Mouse (Mus musculus) limb, embryonic 14.5 days (tissue): ENCODE data around the gene Cldn9. TPM values are rescaled to one million over a fixed set of nuclear protein-coding genes. Genes with fewer than 3 reads are reported as not detected.

Source experiments
- ATAC-seq: fragments of 200-750 bp; cut with Nextera tagmentation; 2 replicates; pipeline ENCODE4 v1.8.0; 2017; ENCODE audit warnings: low read depth, moderate number of reproducible peaks, moderate TSS enrichment; ENCODE audit not compliant: low FRiP score
- DNase-seq: peaks from one replicate; pipeline ENCODE4 v3.0.0-alpha.2; 2015; ENCODE audit warnings: low spot score
- H3K27ac ChIP-seq: fragments of 300-500 bp; sonication (generic); replicated peaks from 2 replicates; pipeline ENCODE4 v1.5.1; 2014; ENCODE audit warnings: low read depth, mild to moderate bottlenecking, low read length, moderate library complexity, mixed read lengths
- H3K27me3 ChIP-seq: fragments of 300-500 bp; sonication (generic); 2 replicates; pipeline ENCODE4 v1.6.1; 2014; ENCODE audit warnings: low read length, mixed read lengths; ENCODE audit not compliant: control insufficient read depth, insufficient read depth
- H3K36me3 ChIP-seq: fragments of 300-500 bp; sonication (generic); 2 replicates; pipeline ENCODE4 v1.6.1; 2014; ENCODE audit warnings: mild to moderate bottlenecking, low read length, moderate library complexity, mixed read lengths; ENCODE audit not compliant: control insufficient read depth, insufficient read depth
- H3K4me1 ChIP-seq: fragments of 300-500 bp; sonication (generic); 2 replicates; pipeline ENCODE4 v1.6.1; 2014; ENCODE audit warnings: antibody characterized with exemption, low read length, mixed read lengths; ENCODE audit not compliant: control insufficient read depth, insufficient read depth
- H3K4me2 ChIP-seq: fragments of 300-500 bp; sonication (generic); replicated peaks from 2 replicates; pipeline ENCODE4 v1.6.1; 2014; ENCODE audit warnings: low read depth, mild to moderate bottlenecking, low read length, moderate library complexity; ENCODE audit not compliant: severe bottlenecking
- H3K4me3 ChIP-seq: fragments of 300-500 bp; sonication (generic); replicated peaks from 2 replicates; pipeline ENCODE4 v1.5.1; 2014; ENCODE audit warnings: low read length
- H3K9ac ChIP-seq: fragments of 300-500 bp; sonication (generic); 2 replicates; pipeline ENCODE4 v1.6.1; 2014; ENCODE audit warnings: mild to moderate bottlenecking, low read depth, low read length, moderate library complexity; ENCODE audit not compliant: severe bottlenecking
- H3K9me3 ChIP-seq: fragments of 300-500 bp; sonication (generic); 2 replicates; pipeline ENCODE4 v1.6.1; 2016; ENCODE audit warnings: low read length; ENCODE audit not compliant: control insufficient read depth
- POLR2A ChIP-seq: fragments of 200-500 bp; IDR thresholded peaks from 2 replicates; pipeline ENCODE4 v1.8.0; 2012; ENCODE audit warnings: inconsistent platforms, mild to moderate bottlenecking, moderate library complexity, borderline replicate concordance; ENCODE audit not compliant: insufficient read depth, insufficient read length; ENCODE audit errors: extremely low read depth
- WGBS: fragments of 180-500 bp; shearing (Covaris S2); extraction: QIAGEN DNeasy Blood & Tissue Kit; methylation state at CpG from one replicate; pipeline ENCODE4 v1.1.7; 2014; 5-methylcytosine and 5-hydroxymethylcytosine counted together
- polyA plus RNA-seq, 2 experiments: library from polyadenylated mRNA; depleted of rRNA in 1 of 2; stranded (reverse) in 1 of 2; unstranded in 1 of 2; fragments of >200 nt; fragmentation: Nextera tagmentation in 1 of 2; extraction: Ambion mirVana in 1 of 2; gene quantifications; 2 replicates each; pipeline versions ENCODE4 v1.2.1 to v1.2.3; 2012 to 2014

The Cldn9 gene
- polyA plus RNA-seq, 2 experiments: 4.0 to 5.9 TPM

DNA sequence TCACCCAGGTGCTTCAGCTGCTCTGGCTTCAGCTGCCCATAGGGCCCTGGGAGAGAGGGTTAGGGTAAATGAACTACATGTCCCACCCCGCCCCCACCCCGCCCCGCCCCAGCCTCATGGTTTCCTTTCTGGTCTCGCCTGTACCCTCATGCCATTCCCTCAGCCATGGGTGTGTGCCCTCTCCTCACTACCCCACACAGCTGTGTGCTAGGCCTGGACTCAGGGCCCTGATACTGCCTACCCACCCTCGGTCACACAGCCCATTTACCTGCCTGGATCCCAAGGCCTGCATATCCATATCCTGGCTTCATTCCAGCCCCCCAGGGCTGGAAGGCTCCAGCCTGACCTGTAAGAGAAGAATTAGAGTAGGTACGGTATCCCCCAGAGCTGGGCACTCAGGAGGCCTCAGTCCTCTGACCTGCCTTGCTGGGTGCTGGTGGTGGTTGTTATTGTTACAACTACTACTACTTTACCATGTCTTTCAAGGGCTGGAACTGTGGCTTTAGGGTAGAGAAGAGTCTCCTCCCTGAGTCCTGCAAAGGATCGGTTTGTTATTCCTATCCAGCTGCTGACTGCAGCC is 21.8 kb upstream of the Cldn9 start:
- Histone ChIP-seq H3K36me3 (no peaks in the 10 kb centered on the region), H3K4me3 (no peak overlapping the region), H3K4me2 (no peak overlapping the region), H3K27ac (no peak overlapping the region), H3K9me3 (no peaks in the 10 kb centered on the region), H3K9ac (no peak overlapping the region), H3K4me1 (no peaks in the 10 kb centered on the region), H3K27me3 (peaks cover 5% of the 10 kb centered on the region)
- DNase-seq (no peak), ATAC-seq (no peak)
- TF ChIP-seq POLR2A: no peak
- WGBS: 69% methylated on average over 7 of the region's 7 CpGs

- DNase-seq: peak; percentile 50
These were observed 20.9 kb upstream of the Cldn9 start for GRCm38 (mm10) chr17:23704741-23705140.

GRCm38 (mm10) chr17:23703301-23703700 is 19.5 kb upstream of the Cldn9 start:
- TF ChIP-seq POLR2A: no peak
- H3K4me2 ChIP-seq: no peak overlapping the region
- ATAC-seq (no peak), DNase-seq (no peak)
- no peaks in the 10 kb centered on the region for H3K36me3 ChIP-seq
- H3K4me1 ChIP-seq: peaks cover 3% of the 10 kb centered on the region; the same call in 1 of the 2 replicates
- H3K9me3 ChIP-seq: no peaks in the 10 kb centered on the region
- H3K9ac ChIP-seq: no peak overlapping the region
- WGBS: 85% methylated on average over 9 of the region's 9 CpGs
- H3K27ac ChIP-seq: no peak overlapping the region
- peaks cover 27% of the 10 kb centered on the region for H3K27me3 ChIP-seq
- H3K4me3 ChIP-seq: no peak overlapping the region

More at GRCm38 (mm10) chr17:23704741-23705140, 20.9 kb upstream of the Cldn9 start:
- no peak for TF ChIP-seq POLR2A
- Histone ChIP-seq H3K27ac (no peak overlapping the region), H3K4me3 (no peak overlapping the region), H3K4me1 (no peaks in the 10 kb centered on the region), H3K9ac (no peak overlapping the region), H3K27me3 (peaks cover 14% of the 10 kb centered on the region), H3K36me3 (no peaks in the 10 kb centered on the region), H3K4me2 (no peak overlapping the region), H3K9me3 (no peaks in the 10 kb centered on the region)
- no peak for ATAC-seq
- 31% methylated on average over 7 of the region's 7 CpGs for WGBS

- H3K27me3 ChIP-seq: peaks cover 27% of the 10 kb centered on the region
- no peaks in the 10 kb centered on the region for H3K36me3 ChIP-seq
- DNase-seq (peak; percentile 90), ATAC-seq (peak; percentile 88)
- peak overlapping the region; percentile 43 for H3K9ac ChIP-seq
- peak overlapping the region; percentile 99 for H3K4me2 ChIP-seq
- no peak overlapping the region for H3K27ac ChIP-seq
- peak overlapping the region; percentile 62 for H3K4me3 ChIP-seq
- H3K4me1 ChIP-seq: peaks cover 7% of the 10 kb centered on the region; the same call in 1 of the 2 replicates
- H3K9me3 ChIP-seq: no peaks in the 10 kb centered on the region
- WGBS: 2% methylated on average over 21 of the region's 28 CpGs
- no peak for TF ChIP-seq POLR2A
These were observed 16.3 kb upstream of the Cldn9 start for GRCm38 (mm10) chr17:23700079-23700478.

GRCm38 (mm10) chr17:23699131-23700077 is 15.6 kb upstream of the Cldn9 start:
- 0 out of 2 replicates have a peak, but pooled peaks have one; percentile 20 for ATAC-seq
- 1% methylated on average over 39 of the region's 101 CpGs for WGBS
- peak overlapping the region; percentile 43 for H3K9ac ChIP-seq
- no peak overlapping the region for H3K27ac ChIP-seq
- H3K36me3 ChIP-seq: no peaks in the 10 kb centered on the region
- TF ChIP-seq POLR2A: no peak
- H3K4me1 ChIP-seq: peaks cover 7% of the 10 kb centered on the region; the same call in 1 of the 2 replicates
- H3K9me3 ChIP-seq: no peaks in the 10 kb centered on the region
- DNase-seq: no peak
- H3K4me2 ChIP-seq: peak overlapping the region; percentile 99
- H3K27me3 ChIP-seq: peaks cover 27% of the 10 kb centered on the region
- H3K4me3 ChIP-seq: peak overlapping the region; percentile 62
